Mouse (Mus musculus): ENCODE measurements around the gene Arid1a. TPM values are rescaled to one million over a fixed set of nuclear protein-coding genes. Genes with fewer than 3 reads are reported as not detected.
"Not testable (repeated sequence)": the region's sequence is repeated elsewhere in the genome, so short reads cannot be mapped to it uniquely, and the experiment has no call there.

Gene Arid1a
- polyA plus RNA-seq, 1 experiment, result 49.4 TPM

GRCm38 (mm10) chr4:133652746-133653145 lies 103.8 kb downstream of the Arid1a start:
- no peak overlapping the region for H3K4me3 ChIP-seq (replicated peaks; ENCODE audit: insufficient read depth, low read depth, low read length)
- no peak overlapping the region for H3K27ac ChIP-seq (ENCODE audit: insufficient read depth, low read length)
- peaks cover 4% of the 10 kb centered on the region for H3K4me1 ChIP-seq (ENCODE audit: control insufficient read depth, insufficient read depth, low read length)
- TF ChIP-seq POLR2A (IDR thresholded peaks at IDR 0.05; ENCODE audit: borderline replicate concordance, insufficient read depth, low read length) (no peak), CTCF (IDR thresholded peaks at IDR 0.05; ENCODE audit: borderline replicate concordance, insufficient read depth, low read depth, low read length) (no peak)
- H3K27me3 ChIP-seq (ENCODE audit: control insufficient read depth, insufficient read depth, low read length), result no peaks in the 10 kb centered on the region
- 82% methylated on average over 10 of the region's 10 CpGs for WGBS
- DNase-seq, result no peak

GRCm38 (mm10) chr4:133651986-133652385 lies 104.6 kb downstream of the Arid1a start:
- H3K4me1 ChIP-seq (ENCODE audit: control insufficient read depth, insufficient read depth, low read length), result no peaks in the 10 kb centered on the region
- TF ChIP-seq CTCF (IDR thresholded peaks at IDR 0.05; ENCODE audit: borderline replicate concordance, insufficient read depth, low read depth, low read length), result no peak
- TF ChIP-seq POLR2A (IDR thresholded peaks at IDR 0.05; ENCODE audit: borderline replicate concordance, insufficient read depth, low read length), result no peak
- WGBS, result 67% methylated on average over 4 of the region's 4 CpGs
- H3K27ac ChIP-seq (ENCODE audit: insufficient read depth, low read length), result no peak overlapping the region
- DNase-seq, result no peak
- no peak overlapping the region for H3K4me3 ChIP-seq (replicated peaks; ENCODE audit: insufficient read depth, low read depth, low read length)
- no peaks in the 10 kb centered on the region for H3K27me3 ChIP-seq (ENCODE audit: control insufficient read depth, insufficient read depth, low read length)

GRCm38 (mm10) chr4:133651445-133651844 lies 105.1 kb downstream of the Arid1a start:
- Histone ChIP-seq H3K4me3 (replicated peaks; ENCODE audit: insufficient read depth, low read depth, low read length) (no peak overlapping the region), H3K4me1 (ENCODE audit: control insufficient read depth, insufficient read depth, low read length) (no peaks in the 10 kb centered on the region), H3K27me3 (ENCODE audit: control insufficient read depth, insufficient read depth, low read length) (no peaks in the 10 kb centered on the region), H3K27ac (ENCODE audit: insufficient read depth, low read length) (no peak overlapping the region)
- WGBS, result 51% methylated on average over 10 of the region's 10 CpGs
- no peak for DNase-seq
- TF ChIP-seq POLR2A (IDR thresholded peaks at IDR 0.05; ENCODE audit: borderline replicate concordance, insufficient read depth, low read length), result no peak
- TF ChIP-seq CTCF (IDR thresholded peaks at IDR 0.05; ENCODE audit: borderline replicate concordance, insufficient read depth, low read depth, low read length), result no peak

- Histone ChIP-seq H3K27me3 (ENCODE audit: control insufficient read depth, insufficient read depth, low read length) (no peaks in the 10 kb centered on the region), H3K4me1 (ENCODE audit: control insufficient read depth, insufficient read depth, low read length) (no peaks in the 10 kb centered on the region), H3K4me3 (replicated peaks; ENCODE audit: insufficient read depth, low read depth, low read length) (peak within 1 kb of the TSS; percentile 42), H3K27ac (ENCODE audit: insufficient read depth, low read length) (no peak within 1 kb of the TSS)
- WGBS, result 37% methylated on average over 7 of the region's 7 CpGs
- peak; percentile 69 to 81 for DNase-seq
- TF ChIP-seq POLR2A (IDR thresholded peaks at IDR 0.05; ENCODE audit: borderline replicate concordance, insufficient read depth, low read length) (no peak), CTCF (IDR thresholded peaks at IDR 0.05; ENCODE audit: borderline replicate concordance, insufficient read depth, low read depth, low read length) (peak; percentile 80)
These were observed 106.4 kb downstream of the Arid1a start, which contains the start of gene Zdhhc18 for GRCm38 (mm10) chr4:133649989-133650699. Zdhhc18 (minus strand) TSS chr4:133650154.

GRCm38 (mm10) chr4:133649464-133649863 lies 107.1 kb downstream of the Arid1a start:
- H3K27ac ChIP-seq (ENCODE audit: insufficient read depth, low read length); H3K4me3 ChIP-seq (replicated peaks; ENCODE audit: insufficient read depth, low read depth, low read length); H3K4me1 ChIP-seq (ENCODE audit: control insufficient read depth, insufficient read depth, low read length); H3K27me3 ChIP-seq (ENCODE audit: control insufficient read depth, insufficient read depth, low read length); DNase-seq: not testable (repeated sequence)
- 88% methylated on average over 5 of the region's 5 CpGs for WGBS

- no peaks in the 10 kb centered on the region for H3K4me1 ChIP-seq (ENCODE audit: control insufficient read depth, insufficient read depth, low read length)
- TF ChIP-seq POLR2A (IDR thresholded peaks at IDR 0.05; ENCODE audit: borderline replicate concordance, insufficient read depth, low read length) (no peak), CTCF (IDR thresholded peaks at IDR 0.05; ENCODE audit: borderline replicate concordance, insufficient read depth, low read depth, low read length) (no peak)
- whole genome bisulfite sequencing, result 48% methylated on average over 21 of the region's 21 CpGs
- H3K27me3 ChIP-seq (ENCODE audit: control insufficient read depth, insufficient read depth, low read length), result no peaks in the 10 kb centered on the region
- no peak overlapping the region for H3K4me3 ChIP-seq (replicated peaks; ENCODE audit: insufficient read depth, low read depth, low read length)
- H3K27ac ChIP-seq (ENCODE audit: insufficient read depth, low read length), result no peak overlapping the region
- DNase-seq, result no peak
These were observed 110.9 kb downstream of the Arid1a start for GRCm38 (mm10) chr4:133645680-133646079.

GRCm38 (mm10) chr4:133645195-133645594 lies 111.4 kb downstream of the Arid1a start:
- WGBS, result 88% methylated on average over 3 of the region's 3 CpGs
- TF ChIP-seq CTCF (IDR thresholded peaks at IDR 0.05; ENCODE audit: borderline replicate concordance, insufficient read depth, low read depth, low read length) (no peak), POLR2A (IDR thresholded peaks at IDR 0.05; ENCODE audit: borderline replicate concordance, insufficient read depth, low read length) (no peak)
- H3K4me3 ChIP-seq (replicated peaks; ENCODE audit: insufficient read depth, low read depth, low read length), result no peak overlapping the region
- no peak for DNase-seq
- H3K27me3 ChIP-seq (ENCODE audit: control insufficient read depth, insufficient read depth, low read length), result no peaks in the 10 kb centered on the region
- H3K4me1 ChIP-seq (ENCODE audit: control insufficient read depth, insufficient read depth, low read length), result no peaks in the 10 kb centered on the region
- H3K27ac ChIP-seq (ENCODE audit: insufficient read depth, low read length), result no peak overlapping the region

GRCm38 (mm10) chr4:133634043-133634410 lies 122.5 kb downstream of the Arid1a start:
- Histone ChIP-seq H3K4me1 (ENCODE audit: control insufficient read depth, insufficient read depth, low read length) (peaks cover 16% of the 10 kb centered on the region), H3K27ac (ENCODE audit: insufficient read depth, low read length) (no peak overlapping the region), H3K4me3 (replicated peaks; ENCODE audit: insufficient read depth, low read depth, low read length) (no peak overlapping the region), H3K27me3 (ENCODE audit: control insufficient read depth, insufficient read depth, low read length) (no peaks in the 10 kb centered on the region)
- no peak for DNase-seq
- TF ChIP-seq POLR2A (IDR thresholded peaks at IDR 0.05; ENCODE audit: borderline replicate concordance, insufficient read depth, low read length), result no peak
- WGBS, result 84% methylated on average over 5 of the region's 5 CpGs
